Mouse (Mus musculus) mouse embryonic stem cell (cell line): ENCODE data around the gene Cep85l.

ENCODE experiments used
- in situ Hi-C, 2 experiments: fragments of 300-500 bp; cut with MboI; formaldehyde crosslinking; loops; 1 replicate in 1 of 2; 3 replicates in 1 of 2; pipeline ENCODE4 v1.14.3; 2019 to 2020; ENCODE audit warnings: low sequenced_read_pairs in 2 of 2, low pct_unique_long_range_greater_than_20kb in 1 of 2, mixed read lengths in 1 of 2; ENCODE audit not compliant: unreplicated experiment in 1 of 2

The Cep85l gene

DNA sequence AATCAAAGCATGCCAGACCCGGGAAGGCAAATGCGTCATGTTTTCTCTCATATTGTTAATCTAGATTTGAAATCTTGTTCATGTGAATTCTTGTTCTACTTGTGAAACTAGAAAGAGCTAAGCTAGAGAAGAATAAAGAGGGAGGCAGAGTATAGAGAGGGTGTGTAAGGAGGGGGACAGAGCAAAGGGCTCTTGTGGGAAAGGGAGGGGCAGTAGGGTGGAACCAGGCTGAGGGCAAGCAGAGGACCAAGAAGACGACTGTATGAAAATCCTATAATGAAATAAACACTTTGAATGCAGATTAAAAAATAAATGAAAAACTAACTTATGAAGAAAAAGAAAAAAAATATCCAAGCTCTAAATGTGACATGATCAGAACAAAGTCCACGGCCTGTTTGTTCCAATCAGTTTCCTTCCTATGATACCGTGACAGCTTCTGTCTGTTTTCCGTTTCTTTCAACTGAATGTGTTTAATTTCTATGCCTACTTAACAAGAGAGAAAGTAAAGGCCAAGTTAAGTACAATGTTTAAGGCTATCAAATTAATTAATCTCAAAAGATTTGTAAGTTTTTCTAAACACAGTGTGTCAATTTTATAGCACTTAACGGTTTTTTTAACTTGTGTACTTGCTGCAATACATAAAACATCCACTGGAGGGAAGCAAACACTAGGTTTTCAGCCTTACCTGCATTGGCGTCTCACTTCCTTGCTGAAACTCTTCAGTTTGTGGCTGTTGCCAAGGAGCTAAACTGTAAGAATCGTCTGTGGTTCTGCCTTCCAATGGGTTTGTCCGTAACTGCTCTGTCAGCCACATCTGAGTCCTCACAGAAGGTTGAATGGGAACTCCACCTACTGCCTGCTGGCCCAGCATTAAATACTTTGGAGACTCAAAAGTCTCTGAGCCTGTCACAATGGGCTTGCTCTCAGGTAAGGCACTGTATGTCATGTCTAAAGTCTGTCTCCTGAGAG, 31.7 kb downstream of the Cep85l start:
- in situ Hi-C loops, result loop anchor here (5.0 to 25.0 kb wide), 3 partner anchors 177 to 236 kb away; no protein-coding TSS in a partner anchor

DNA sequence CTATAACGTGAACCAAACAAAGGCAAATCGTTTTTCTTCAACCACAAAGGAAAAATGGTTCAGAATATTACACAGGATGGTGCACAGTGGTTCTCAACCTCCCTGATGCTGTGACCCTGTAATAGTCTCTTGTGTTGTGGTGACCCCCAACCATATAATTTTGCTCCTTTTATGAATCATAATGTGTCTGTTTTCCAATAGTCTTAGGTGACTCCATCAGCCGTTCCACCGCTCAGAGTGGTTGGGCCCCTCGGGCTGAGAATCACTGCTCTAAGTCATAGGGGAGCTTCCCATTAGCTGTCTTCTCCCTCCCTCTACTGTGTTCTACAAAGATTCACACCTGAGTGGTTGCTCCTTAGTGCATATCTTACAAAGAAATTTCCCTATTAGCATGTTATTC, 32.8 kb downstream of the Cep85l start:
- in situ Hi-C loops, result loop anchor here (5.0 to 25.0 kb wide), 3 partner anchors 178 to 235 kb away; no protein-coding TSS in a partner anchor

DNA sequence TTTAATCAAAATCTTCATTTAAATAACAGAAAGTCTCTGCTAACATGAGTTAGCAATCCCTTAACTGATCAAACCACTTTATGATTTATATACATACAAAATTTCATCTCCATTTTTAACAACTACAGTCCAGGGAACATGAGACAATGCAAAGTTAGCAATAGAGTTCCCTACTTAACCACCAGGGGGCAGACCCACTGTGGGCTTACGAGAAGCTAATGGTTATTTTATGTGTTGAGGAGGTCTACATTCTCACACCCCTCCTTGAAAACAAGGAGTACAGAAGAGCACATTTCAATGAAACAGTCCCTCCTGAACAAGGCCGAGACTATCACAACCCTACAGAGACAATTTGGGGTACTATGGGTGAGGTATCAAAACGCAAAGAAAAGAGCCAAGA, 33.2 kb downstream of the Cep85l start:
- in situ Hi-C loops, result loop anchor here (5.0 to 25.0 kb wide), 3 partner anchors 178 to 234 kb away; no protein-coding TSS in a partner anchor

- in situ Hi-C loops, result loop anchor here (5.0 to 25.0 kb wide), 3 partner anchors 179 to 233 kb away; no protein-coding TSS in a partner anchor
These were observed 34.2 kb downstream of the Cep85l start for GRCm38 (mm10) chr10:53345508-53345907.

DNA sequence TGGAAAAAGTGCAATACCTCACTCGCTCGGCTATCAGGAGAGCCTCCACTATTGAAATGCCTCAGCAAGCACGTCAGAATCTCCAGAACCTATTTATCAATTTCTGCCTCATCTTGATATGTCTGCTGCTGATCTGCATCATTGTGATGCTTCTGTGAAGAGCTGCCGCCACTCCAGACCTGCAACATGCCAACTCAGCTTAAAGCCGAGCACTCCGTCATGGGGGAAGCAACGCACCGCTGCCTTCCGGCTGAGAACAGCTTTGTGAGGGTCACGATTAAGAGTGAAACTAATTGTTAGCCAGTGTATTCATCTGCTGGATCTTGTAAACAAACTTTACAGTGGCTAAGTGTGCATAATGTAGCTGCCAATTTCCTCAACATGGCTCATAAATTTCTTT, 35.9 kb downstream of the Cep85l start:
- in situ Hi-C loops, result loop anchor here (10.0 to 25.0 kb wide), 2 partner anchors 181 to 232 kb away; no protein-coding TSS in a partner anchor

DNA sequence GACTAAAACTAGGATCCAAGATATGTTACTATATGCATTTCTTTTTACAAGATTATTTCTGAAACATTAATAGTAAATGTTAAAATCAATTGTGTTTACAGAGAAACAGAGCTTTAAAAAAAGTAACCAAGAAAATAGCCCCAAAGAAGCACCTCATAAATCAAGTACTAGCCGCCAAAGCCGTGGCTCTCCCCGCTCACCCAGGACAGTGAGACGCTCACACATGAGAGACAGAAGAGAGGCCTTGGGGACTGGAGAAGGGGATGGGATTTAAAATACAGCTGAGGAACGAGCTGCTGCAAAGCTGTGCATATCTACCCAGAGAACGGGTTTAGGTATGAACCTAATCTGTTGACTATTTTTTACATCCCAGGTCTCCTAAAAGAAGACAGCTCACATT, 36.4 kb downstream of the Cep85l start:
- in situ Hi-C loops, result loop anchor here (10.0 to 25.0 kb wide), 2 partner anchors 181 to 231 kb away; no protein-coding TSS in a partner anchor

- in situ Hi-C loops, result loop anchor here (10.0 to 25.0 kb wide), 2 partner anchors 183 to 230 kb away; no protein-coding TSS in a partner anchor
These were observed 37.5 kb downstream of the Cep85l start for GRCm38 (mm10) chr10:53342166-53342728.

DNA sequence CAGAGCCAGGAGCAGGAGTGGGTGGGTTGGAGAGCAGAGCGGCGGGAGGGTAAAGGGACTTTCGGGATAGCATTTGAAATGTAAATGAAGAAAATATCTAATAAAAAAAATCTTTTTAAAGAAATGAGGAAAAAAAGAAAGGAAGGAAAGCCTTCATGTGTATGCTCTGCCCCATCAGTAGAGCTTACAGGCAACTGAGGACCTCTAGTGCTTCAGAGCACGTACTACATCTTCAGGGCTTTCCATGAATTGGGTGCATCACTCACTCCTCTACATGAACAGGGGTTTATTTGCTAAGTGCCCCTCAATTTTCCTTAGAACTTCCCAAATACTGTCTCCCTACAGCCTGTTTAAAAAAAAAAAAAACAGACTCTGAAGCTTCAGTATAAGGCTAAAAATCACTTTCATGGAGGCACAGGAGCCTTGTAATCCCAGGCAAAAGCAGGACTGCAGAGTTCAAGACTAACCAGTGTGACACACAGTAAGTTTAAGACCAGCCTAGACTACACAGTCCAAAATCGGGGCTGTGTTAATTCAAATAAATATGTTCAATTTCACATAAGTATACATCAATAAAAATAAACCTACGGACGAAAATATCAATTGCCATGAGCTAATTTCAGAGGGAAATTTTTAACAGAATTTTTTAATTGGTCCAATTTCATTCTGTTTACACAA, 38.3 kb downstream of the Cep85l start:
- in situ Hi-C loops, result loop anchor here (10.0 to 25.0 kb wide), 2 partner anchors 183 to 229 kb away; no protein-coding TSS in a partner anchor

DNA sequence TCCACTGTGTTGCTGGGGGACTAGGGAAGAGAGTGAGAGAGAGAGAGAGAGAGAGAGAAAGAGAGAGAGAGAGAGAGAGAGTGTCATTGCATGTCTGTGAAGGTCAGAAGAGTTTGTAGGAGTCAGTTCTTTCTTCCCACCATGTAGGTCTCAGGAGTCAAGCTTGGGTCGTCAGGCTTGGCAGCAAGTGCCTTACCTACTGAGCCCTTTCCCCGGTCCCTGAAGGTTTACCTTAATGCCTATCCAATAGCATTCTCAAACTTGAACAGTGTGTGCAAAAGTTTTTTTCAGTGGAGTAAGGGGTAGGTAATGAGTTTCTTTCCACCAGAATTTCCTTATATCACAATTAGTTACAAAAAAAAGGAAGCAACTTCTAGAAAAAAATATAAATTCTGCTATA, 40.7 kb downstream of the Cep85l start:
- in situ Hi-C loops, result loop anchor here in 1 of 2 experiments (25.0 kb wide), 1 partner anchor 227 kb away; no protein-coding TSS in a partner anchor

GRCm38 (mm10) chr10:53337162-53337923, 42.4 kb downstream of the Cep85l start, which contains the start of gene Pln:
Pln (plus strand) TSS chr10:53337667.
- in situ Hi-C loops, result loop anchor here in 1 of 2 experiments (25.0 kb wide), 1 partner anchor 225 kb away; no protein-coding TSS in a partner anchor

DNA sequence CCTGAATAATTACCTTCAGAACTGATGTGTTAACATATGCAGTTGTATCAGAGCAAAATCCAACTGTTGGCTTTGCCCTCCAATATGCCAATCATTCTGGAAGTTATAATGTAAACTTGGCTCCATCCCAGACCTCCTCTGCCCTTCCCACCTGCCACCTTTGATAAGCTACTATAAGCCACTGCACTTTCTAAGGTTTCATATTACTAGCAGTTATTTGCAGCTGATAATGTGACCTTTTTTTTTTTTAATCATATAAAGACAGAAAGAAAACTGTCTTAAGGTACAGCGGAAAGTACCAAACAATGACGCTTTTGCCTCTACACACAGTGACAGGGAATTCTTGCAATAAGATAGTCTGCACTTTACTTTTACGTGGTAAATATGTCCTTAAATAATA, 43.8 kb downstream of the Cep85l start:
- in situ Hi-C loops, result loop anchor here in 1 of 2 experiments (25.0 kb wide), 1 partner anchor 224 kb away; no protein-coding TSS in a partner anchor

- in situ Hi-C loops, result loop anchor here in 1 of 2 experiments (25.0 kb wide), 1 partner anchor 223 kb away; no protein-coding TSS in a partner anchor
These were observed 44.5 kb downstream of the Cep85l start for GRCm38 (mm10) chr10:53335266-53335665.

DNA sequence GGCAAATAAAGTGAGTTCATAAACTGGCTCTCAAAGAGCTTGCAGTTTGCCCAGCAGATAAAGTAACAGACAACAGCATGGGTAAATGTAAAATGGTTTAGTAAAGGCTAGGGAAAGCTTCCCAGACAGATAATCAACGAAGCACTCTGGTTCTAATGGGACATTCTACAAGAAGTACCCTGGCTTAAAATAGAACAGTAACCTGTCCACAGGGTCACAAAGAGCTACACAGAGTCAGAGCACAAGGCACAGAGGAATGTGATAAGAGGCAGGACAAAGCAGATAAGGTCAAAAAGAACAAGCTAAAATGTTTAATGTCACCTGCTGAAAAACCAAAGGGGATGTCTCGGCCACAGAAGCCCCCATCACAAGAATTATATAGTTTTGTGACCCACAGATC, 47.0 kb downstream of the Cep85l start:
- in situ Hi-C loops, result loop anchor here in 1 of 2 experiments (25.0 kb wide), 1 partner anchor 220 kb away; no protein-coding TSS in a partner anchor

- in situ Hi-C loops, result loop anchor here in 1 of 2 experiments (25.0 kb wide), 1 partner anchor 217 kb away; no protein-coding TSS in a partner anchor
These were observed 50.5 kb downstream of the Cep85l start for GRCm38 (mm10) chr10:53329257-53329656.

DNA sequence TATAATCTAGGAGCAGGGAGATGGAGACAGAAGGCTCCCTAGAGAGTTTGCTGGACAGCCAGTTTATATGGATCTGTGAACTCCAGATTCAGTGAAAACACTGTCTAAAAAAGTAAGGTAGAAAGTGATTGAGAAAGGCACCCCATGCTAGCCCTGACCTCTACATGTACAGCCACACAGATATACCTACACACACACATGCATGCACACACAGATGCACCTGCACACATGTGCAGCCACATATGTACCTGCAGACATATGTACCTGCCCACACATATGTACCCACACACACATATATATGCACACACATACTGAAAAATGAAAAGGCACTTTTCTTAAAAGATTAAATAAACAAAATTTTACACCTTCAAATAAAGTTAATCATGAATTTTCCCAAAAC, 53.4 kb downstream of the Cep85l start:
- in situ Hi-C loops, result loop anchor here in 1 of 2 experiments (25.0 kb wide), 1 partner anchor 214 kb away; no protein-coding TSS in a partner anchor

DNA sequence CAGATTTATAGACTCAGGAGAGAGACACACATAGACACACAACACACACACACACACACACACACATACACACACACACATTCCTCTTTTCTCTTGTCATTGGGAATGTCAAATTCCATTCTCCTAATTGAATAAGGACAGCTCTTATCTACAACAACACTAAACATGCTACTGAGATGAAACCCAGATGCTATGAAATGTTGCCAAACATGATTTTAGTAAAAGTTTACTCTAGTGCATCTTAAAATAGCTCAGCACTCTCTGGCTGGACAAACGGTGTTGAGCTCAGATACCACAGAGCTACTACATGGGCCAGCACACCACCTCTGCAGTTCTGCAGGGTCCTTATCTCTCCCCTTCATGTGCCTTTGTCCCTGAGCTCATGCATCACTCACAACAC, 55.1 kb downstream of the Cep85l start:
- in situ Hi-C loops, result loop anchor here in 1 of 2 experiments (25.0 kb wide), 1 partner anchor 212 kb away; no protein-coding TSS in a partner anchor

DNA sequence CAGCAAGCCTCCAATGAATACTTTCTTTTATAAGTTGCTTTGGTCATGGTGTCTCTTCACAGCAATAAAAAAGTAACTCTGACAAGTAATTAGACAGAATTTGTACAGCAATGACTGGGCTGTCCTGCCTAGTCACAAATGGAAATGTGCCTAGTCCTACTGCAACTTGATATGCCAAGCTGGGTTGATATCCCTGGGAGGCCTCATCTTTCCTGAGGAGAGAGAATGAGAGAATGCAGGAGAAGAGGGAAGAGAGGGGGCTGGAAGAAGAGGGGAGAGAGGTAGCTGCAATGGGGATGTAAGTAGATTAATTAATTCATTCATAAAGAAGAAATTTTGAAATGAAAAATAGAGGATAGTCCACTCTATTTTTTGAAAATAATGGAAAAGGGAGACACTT, 56.4 kb downstream of the Cep85l start:
- in situ Hi-C loops, result no loop called here
